Mouse (Mus musculus): ENCODE results near the gene Mafg. TPM values are rescaled to one million over a fixed set of nuclear protein-coding genes. Genes with fewer than 3 reads are reported as not detected.
"Not testable (repeated sequence)": the region's sequence is repeated elsewhere in the genome, so short reads cannot be mapped to it uniquely, and the experiment has no call there.

Gene Mafg
- total RNA-seq, 2 experiments from 2014 or later, result 77.3 to 86.3 TPM

DNA sequence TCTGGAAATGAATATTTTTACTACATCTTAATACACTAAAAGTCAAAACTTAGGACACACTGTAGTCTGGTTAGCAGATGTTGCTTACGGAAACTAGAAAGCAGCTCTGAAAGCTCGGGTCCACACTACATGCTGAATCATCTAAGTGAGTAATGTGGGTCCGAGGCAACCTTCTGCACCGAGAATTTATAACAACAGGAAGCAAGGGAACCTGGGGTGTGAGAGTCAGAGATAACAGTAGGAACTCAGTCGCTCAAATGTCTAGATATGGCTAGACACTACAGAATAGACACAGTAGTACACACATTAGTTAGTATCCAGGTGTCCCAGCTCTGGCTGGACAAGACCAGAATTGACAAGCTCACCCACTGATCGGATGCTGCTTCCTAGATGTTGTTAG is 44.9 kb downstream of the Mafg start:
- no peak for DNase-seq

DNA sequence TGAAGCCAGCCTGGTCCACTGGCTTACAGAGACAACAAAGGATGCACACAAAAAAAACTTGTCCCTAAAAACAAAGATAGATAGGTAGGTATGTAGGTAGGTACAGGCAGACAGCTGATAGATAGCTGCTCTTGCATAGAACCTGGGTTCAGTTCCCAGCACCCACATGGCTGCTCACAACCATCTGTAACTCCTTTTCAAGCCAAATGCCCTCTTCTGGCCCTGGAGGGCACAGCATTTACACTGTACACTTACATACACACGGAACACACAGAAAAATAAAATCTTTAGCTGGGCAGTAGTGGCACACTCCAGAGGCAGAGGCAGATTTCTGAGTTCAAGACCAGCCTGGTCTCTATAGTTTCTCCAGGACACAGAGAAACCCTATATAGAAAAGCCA is 49.5 kb downstream of the Mafg start:
- DNase-seq, result no peak

DNA sequence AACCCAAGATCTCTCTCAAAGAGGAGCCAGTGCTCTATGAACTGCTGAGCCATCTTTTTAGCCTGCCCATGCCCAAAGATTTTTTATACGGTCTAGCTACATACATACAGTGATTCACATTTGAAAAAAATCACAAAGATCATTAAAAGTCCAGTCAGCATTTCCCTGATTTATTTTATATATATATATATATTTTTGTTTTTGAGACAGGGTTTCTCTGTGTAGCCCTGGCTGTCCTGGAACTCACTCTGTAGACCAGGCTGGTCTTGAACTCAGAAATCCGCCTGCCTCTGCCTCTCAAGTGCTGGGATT is 50.5 kb downstream of the Mafg start:
- DNase-seq, result not testable (repeated sequence)

DNA sequence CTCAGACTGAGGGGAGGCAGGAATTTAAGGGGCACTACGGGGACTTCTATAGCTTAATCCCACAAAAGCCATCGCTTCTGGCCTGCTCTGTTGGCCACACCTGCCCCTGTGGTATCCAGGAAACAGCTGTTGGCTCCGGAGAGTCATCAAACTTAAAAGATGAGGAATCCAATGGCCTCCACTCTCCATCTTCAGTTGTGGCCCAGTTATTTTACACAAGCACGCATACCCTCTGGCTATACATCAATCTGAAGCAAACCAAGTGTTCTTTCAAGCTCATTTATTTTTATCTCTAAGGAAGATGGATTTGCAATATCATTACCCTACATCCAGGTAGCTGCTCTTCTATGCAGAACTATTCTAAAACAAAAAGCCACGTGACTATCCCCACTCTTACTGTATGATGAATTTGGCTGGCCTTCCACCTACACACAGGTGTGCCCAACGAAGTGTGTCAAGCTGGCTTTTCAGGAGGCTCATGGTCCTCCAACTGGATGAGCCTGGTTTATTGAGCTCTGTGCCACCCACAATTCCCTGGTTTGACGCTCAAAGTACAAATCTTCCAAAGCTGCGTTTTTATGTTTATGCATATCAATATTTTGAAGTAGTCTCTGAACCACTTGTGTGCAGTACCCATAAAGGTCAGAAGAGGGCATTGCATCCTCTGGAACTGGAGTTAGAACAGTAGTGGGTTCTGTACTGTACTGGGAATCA is 51.0 kb downstream of the Mafg start:
- no peak for DNase-seq

DNA sequence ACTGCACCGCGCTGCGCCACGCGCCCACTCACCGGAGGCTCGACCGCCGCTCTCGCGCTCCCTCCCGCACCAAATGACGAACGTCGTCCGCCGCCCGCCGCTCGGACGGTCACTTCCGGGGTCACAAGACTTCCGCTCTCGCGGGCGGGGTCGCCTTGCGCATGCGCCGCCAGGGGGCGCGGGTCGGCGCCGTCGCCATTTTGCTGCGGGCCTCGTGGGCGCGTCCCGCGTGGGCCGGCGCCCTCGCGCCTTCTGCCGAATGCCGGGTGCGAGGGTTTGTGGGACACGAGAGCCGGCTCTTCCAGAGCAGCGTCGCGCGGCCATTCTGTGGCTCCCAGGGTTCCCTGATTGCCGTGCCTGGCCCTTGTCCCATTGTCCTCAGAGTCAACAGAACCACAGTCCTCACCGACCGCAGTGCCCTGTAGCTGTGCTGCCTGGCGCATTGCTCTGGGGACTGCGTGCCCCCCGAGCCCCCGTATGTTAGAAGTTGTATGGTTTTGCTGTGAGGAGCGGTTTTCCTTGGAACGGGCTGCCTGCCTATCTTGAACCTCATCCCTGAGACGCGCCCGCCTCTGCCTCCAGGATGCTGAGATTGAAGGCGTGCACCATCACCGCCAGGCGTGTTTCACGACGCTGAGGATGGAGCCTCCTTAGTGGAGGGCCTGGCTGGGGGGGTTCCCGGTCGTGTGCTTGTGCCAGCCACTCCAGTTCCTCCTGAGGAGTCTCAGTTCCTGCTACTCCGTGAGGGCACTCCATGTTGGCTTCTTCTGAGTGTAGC is 51.7 kb downstream of the Mafg start, which contains the start of gene Arhgdia:
Gene Arhgdia, minus strand, starts transcription at position 135 of the 778 bp plus-strand sequence.
- peak; percentile 90 for DNase-seq

DNA sequence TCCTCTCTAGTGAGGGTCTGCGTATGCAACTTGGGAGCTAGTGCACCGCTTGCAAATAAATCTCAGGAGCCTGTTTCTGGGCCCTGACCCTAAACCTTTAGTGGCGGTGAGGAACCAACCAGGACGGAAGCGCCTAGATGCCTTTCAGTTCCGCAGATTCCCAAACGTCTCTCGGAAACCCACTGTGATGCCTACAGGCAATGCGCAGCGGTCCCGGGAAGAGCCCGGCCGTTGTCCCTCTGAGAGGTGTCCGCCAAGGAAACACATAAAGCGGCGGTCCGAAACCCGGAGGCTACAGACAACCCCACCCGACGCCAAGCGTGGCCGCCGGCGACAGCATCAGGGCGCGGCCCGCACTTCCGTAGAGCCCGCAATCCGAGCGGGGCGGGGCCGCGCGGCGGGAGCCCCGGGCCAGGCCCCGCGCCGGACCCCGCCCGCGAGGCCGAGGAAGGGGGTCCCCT is 52.5 kb downstream of the Mafg start:
- peak; percentile 26 to 37 for DNase-seq

DNA sequence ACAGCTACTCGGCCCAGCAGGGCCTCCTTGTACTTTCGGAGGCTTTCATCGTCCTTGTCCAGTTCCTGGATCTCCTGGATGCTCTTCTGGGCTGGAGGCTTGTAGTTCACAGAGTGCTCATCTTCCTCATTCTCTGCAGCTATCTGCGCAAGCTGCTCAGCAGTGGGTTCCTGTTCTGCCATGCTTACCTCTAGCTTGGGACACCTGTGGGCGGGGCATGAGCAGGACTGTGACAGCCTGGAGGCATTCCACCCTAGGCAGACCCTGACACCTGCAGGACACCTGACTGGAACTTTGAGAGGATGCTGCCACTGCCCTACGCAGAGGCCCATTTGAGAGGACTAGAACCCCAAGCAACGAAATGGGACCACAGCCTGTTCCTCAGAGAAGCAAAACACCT is 53.2 kb downstream of the Mafg start:
- no peak for DNase-seq

DNA sequence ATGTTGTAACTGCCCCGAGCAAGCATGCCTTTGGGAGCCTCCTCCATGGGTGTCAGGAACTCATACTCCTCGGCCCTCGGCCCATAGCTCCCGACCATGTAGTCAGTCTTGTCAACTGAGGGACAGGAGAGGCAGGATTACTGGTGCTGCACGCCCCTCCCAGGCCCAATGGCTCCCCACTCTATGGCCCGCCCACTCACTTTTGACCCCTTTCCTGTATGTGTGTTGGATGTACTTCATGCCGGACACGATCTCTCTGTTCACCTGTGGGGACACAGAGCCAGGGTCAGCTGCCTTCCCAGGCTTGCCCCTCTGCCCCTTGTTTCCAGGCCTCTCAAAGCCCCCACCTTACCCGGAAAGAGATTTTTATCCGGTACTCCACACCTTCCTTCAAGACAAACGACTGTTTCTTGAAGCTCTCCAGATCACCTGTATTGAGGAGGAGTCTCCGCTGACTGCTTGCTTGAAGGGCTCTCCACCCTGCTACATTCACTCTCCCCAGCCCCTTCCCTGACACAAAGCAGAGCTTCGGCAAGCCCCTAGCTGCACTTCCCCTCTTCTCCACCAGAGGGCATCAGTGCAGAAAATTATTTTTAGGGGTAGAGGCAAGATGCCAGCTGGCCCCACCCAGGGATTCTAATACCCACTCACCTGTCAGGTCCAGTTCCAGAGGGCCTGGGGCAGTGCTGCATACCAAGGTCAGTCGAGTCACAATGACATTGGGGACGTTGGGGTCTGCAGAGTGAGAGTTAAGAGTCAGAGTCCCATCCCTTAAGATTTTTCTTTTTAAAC is 53.9 kb downstream of the Mafg start:
- DNase-seq, result peak; percentile 67 to 69

DNA sequence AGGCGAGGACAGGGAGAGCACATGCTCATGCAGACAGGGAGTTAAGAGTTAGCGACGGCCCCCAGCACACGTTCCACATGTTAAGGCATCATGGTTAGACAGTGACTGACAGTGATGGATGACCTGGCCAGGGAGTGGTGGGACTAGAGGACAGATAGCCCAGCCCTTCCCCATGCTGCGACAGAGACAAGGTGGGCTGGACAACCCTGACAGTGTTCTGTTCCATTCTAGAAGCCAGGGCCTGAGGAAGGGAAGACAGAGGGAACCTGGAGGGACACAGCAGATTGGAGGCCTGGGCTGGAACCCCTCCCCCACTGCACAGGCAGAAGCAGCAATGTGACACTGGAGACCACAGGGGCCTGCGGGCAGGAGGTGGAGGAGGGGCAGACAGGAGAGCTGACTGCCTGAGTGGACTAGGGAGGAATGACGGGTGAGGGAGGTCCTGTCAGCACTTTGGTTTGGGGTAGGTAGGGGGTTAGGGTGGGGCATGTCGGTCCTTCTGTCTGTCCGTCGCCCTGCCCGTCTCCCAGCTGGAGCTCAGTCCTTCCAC is 54.6 kb downstream of the Mafg start:
- DNase-seq, result no peak

DNA sequence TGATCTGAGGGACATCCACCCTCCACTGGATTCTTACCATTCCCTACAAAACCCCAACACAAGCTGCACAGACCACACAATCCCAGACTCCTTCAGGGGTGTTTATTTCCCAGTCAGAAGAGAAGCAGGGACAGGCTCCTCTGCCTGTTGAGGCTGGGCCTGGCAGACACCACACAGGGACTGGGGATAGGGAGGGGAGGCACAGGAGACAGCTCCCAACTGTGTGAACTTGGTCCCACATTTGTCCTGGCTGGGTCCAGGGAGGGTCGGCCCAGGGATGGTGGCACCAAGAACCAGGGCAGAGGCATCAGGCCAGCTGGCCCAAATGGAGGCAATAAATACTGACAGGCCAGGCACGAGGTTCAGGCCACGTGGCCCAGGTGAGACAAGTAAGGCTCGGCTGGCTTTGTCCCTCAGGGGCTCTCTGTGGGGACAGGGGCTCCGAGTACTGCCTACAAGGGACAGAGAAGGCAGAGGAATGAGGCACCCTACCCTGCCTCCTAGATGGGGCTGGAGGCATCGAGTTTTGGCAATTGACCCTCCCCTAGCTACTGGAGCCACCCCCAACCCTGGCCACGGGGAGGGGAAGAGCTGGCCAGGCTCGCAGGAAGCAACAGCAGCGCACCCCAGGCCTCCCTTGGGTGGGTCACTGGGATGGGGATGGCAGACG is 55.2 kb downstream of the Mafg start:
- no peak for DNase-seq

DNA sequence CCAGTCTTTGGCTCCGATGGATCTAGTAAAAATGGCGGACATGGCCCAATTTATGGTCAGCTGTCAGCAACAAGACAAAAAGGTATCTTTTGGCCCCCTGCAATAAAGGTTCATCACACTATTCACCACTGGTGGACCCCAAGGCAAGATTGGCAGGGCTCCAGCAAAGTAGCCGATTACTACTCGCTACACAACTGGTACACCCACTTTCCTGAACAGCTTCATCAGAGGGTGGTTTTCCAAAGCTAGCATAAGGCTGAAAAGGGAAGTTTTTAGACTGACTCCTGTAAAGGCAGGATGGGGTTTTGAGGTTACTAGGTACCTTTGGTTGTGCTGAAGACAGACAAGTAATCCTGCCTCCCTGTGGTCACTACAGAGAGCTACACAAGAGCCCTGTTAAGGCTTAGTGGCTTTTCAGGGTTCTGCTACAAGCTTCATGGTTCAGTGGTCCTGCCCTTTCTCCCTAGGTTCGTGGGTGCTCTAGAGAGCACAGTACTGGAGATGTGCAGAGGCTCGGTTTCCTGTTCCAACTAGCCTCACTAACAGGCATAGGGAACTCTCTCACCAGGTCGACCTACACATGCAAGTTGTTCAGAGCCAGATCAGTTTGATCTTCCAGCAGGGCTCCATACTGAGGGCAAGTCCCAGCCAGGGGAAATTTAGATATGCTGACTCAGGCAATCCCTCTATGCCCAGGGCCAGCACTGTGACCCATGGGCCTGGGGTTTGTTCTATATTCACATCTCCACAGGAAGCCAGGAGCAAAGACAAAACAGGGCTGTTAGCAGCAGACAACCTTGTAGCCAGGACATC is 56.0 kb downstream of the Mafg start:
- no peak for DNase-seq

DNA sequence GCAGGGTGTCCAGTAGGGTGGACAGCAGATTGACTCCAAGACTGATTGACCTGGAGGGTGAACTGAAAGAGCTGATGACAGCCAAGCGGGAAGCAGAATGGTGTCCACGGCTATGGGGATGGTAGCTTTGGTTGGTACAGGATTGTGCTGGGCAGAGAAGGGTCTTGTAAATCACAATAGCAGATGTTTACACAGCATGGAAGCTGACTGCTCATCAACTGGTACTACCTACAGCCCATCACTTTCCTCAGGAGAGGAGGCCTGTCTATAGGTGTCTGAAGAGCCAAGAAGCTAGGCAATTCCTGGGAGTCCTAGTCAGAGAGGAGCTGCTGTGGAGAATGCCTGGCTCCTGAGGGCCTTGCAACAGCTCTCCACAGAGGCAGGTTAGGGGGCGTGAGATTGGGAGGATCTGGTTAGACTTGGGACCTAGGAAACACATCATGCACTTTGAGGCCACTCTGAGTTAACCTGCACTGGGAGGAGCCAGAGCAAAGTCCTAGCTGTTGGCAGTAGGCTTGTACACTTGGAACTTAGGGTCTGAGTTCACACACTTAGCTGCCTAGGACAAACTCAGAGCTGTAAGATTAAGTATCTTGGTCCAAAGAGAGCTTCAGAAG is 56.9 kb downstream of the Mafg start:
- DNase-seq, result no peak

DNA sequence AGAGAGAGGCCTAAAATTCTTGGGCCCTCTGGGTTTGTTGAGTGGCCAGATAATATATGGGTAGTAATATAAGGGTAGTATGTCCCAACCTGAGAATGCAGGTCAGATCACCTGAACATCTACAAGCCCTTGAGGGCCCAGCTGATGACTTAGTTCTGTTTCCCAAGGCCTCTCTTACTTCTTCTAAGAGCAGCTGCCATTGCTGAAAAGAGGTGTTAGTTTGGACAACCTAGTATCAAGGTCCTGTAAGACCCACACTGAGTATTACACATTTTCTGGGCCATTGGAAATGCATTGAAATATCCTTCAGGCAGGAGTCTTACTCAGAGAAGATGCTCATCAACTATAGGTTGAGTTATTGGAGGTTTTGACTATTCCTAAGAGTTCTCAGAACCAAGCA is 57.5 kb downstream of the Mafg start:
- DNase-seq, result no peak

Small RNA genes lying within 50 kb of the gene (microRNA-seq; reads per million reads assigned to microRNA genes)
- gene Mir6936, result 1.2 to 3.0 reads per million in 2 experiments

Other genes with a start within 250 kb of the Mafg start
- 10 to 100 TPM; 59.9 to 64.4 TPM for gene Nploc4, start 195.9 kb downstream of the Mafg start, total RNA-seq (2021)
- gene Tspan10, start 191.0 kb downstream of the Mafg start, total RNA-seq (2021), result under 1 TPM in 1 of 2 experiments, not detected in 1; 0.30 TPM
- under 1 TPM; 0.48 to 0.90 TPM for gene Pde6g, start 180.1 kb downstream of the Mafg start, total RNA-seq (2021)
- gene Oxld1, start 175.5 kb downstream of the Mafg start, total RNA-seq (2021), result 10 to 100 TPM; 13.2 to 15.6 TPM
- gene Ccdc137, start 175.5 kb downstream of the Mafg start, total RNA-seq (2021), result 10 to 100 TPM; 25.3 to 31.8 TPM
- 10 to 100 TPM; 48.3 to 49.8 TPM for gene Arl16, start 166.0 kb downstream of the Mafg start, total RNA-seq (2021)
- gene Mrpl12, start 149.0 kb downstream of the Mafg start, total RNA-seq (2021), result 10 to 100 TPM; 70.4 to 71.7 TPM
- gene Slc25a10, start 141.8 kb downstream of the Mafg start, total RNA-seq (2021), result 10 to 100 TPM; 18.7 to 20.4 TPM
- under 1 TPM; 0.15 to 0.18 TPM for gene Gcgr, start 102.9 kb downstream of the Mafg start, total RNA-seq (2021)
- gene Mcrip1, start 83.9 kb downstream of the Mafg start, total RNA-seq (2021), result 10 to 100 TPM; 71.3 to 71.6 TPM
- gene Ppp1r27, start 82.5 kb downstream of the Mafg start, total RNA-seq (2021), result not detected
- 100 to 1,000 TPM; 118 to 122 TPM for gene P4hb, start 60.3 kb downstream of the Mafg start, total RNA-seq (2021)
- gene Arhgdia, start 52.0 kb downstream of the Mafg start, total RNA-seq (2021), result 100 to 1,000 TPM; 266 to 282 TPM
- gene Alyref, start 35.2 kb downstream of the Mafg start, total RNA-seq (2021), result 10 to 100 TPM; 60.0 to 67.6 TPM
- gene Anapc11, start 35.2 kb downstream of the Mafg start, total RNA-seq (2021), result 100 to 1,000 TPM in 1 of 2 experiments, 10 to 100 TPM in 1; 85.0 to 103 TPM
- 1 to 10 TPM; 1.2 to 1.8 TPM for gene Npb, start 25.1 kb downstream of the Mafg start, total RNA-seq (2021)
- 100 to 1,000 TPM; 138 to 157 TPM for gene Pcyt2, start 15.7 kb downstream of the Mafg start, total RNA-seq (2021)
- 10 to 100 TPM; 40.7 to 41.5 TPM for gene Sirt7, start 8.4 kb downstream of the Mafg start, total RNA-seq (2021)
- gene Pycr1, start 10.2 kb upstream of the Mafg start, total RNA-seq (2021), result 1 to 10 TPM; 1.8 to 2.1 TPM
- gene Myadml2, start 14.6 kb upstream of the Mafg start, total RNA-seq (2021), result 1 to 10 TPM; 4.2 to 4.4 TPM
- gene Notum, start 27.6 kb upstream of the Mafg start, total RNA-seq (2021), result 1 to 10 TPM; 3.6 to 3.7 TPM
- gene Aspscr1, start 39.4 kb upstream of the Mafg start, total RNA-seq (2021), result 10 to 100 TPM; 45.6 to 47.6 TPM
- gene Cenpx, start 80.1 kb upstream of the Mafg start, total RNA-seq (2021), result 10 to 100 TPM; 15.5 to 15.7 TPM
- 10 to 100 TPM; 56.6 to 69.3 TPM for gene Lrrc45, start 80.3 kb upstream of the Mafg start, total RNA-seq (2021)
- gene Rac3, start 87.9 kb upstream of the Mafg start, total RNA-seq (2021), result 10 to 100 TPM; 36.5 to 41.0 TPM
- gene Dcxr, start 93.7 kb upstream of the Mafg start, total RNA-seq (2021), result 10 to 100 TPM in 1 of 2 experiments, 1 to 10 TPM in 1; 8.1 to 10.8 TPM
- gene Cbr2, start 98.5 kb upstream of the Mafg start, total RNA-seq (2021), result 1 to 10 TPM; 1.7 to 2.3 TPM
- gene Hmga1b, start 129.2 kb upstream of the Mafg start, total RNA-seq (2021), result 10 to 100 TPM; 19.5 to 20.1 TPM
- gene Rfng, start 150.6 kb upstream of the Mafg start, total RNA-seq (2021), result 10 to 100 TPM; 66.1 to 68.6 TPM
- 100 to 1,000 TPM; 146 to 147 TPM for gene Gps1, start 150.7 kb upstream of the Mafg start, total RNA-seq (2021)
- gene Dus1l, start 162.8 kb upstream of the Mafg start, total RNA-seq (2021), result 10 to 100 TPM; 44.7 to 52.9 TPM
- 100 to 1,000 TPM; 173 to 191 TPM for gene Fasn, start 190.9 kb upstream of the Mafg start, total RNA-seq (2021)

All from layer of hippocampus, postnatal 36 days (tissue).